Mouse (Mus musculus) kidney, postnatal 25 days (tissue): Measurements from ENCODE around the gene Srebf2.
A peak's percentile ranks its signal among the peaks of the same experiment; 100 is the strongest.
"Not testable (repeated sequence)": the region's sequence is repeated elsewhere in the genome, so short reads cannot be mapped to it uniquely, and the experiment has no call there.

Source experiments
- DNase-seq, 2 experiments: peaks; one replicate each; pipeline ENCODE4 v3.0.0; 2021; ENCODE audit warnings: mixed read lengths in 2 of 2

Srebf2 gene

GRCm38 (mm10) chr15:82229542-82230045 is 82.6 kb downstream of the Srebf2 start:
- no peak for DNase-seq

- DNase-seq: no peak
Measured at GRCm38 (mm10) chr15:82230098-82230611, 83.2 kb downstream of the Srebf2 start.

GRCm38 (mm10) chr15:82231100-82231499 is 84.1 kb downstream of the Srebf2 start:
- DNase-seq: no peak

GRCm38 (mm10) chr15:82231591-82232378 is 84.8 kb downstream of the Srebf2 start:
- no peak for DNase-seq

GRCm38 (mm10) chr15:82232651-82233050 is 85.7 kb downstream of the Srebf2 start:
- DNase-seq: no peak

GRCm38 (mm10) chr15:82235661-82236060 is 88.7 kb downstream of the Srebf2 start:
- no peak for DNase-seq

GRCm38 (mm10) chr15:82236565-82236964 is 89.6 kb downstream of the Srebf2 start:
- peak; percentile 80 to 85 for DNase-seq

GRCm38 (mm10) chr15:82243311-82243710 is 96.3 kb downstream of the Srebf2 start:
- DNase-seq: no peak

GRCm38 (mm10) chr15:82243742-82244114 is 96.7 kb downstream of the Srebf2 start:
- no peak for DNase-seq

GRCm38 (mm10) chr15:82244115-82244804 is 97.3 kb downstream of the Srebf2 start, which contains the start of gene Cenpm:
Gene Cenpm, minus strand, starts transcription at chr15:82244748.
- DNase-seq: peak; percentile 96

GRCm38 (mm10) chr15:82244805-82245161 is 97.8 kb downstream of the Srebf2 start:
- not testable (repeated sequence) for DNase-seq

- no peak for DNase-seq
Measured at GRCm38 (mm10) chr15:82247131-82247776, 100.3 kb downstream of the Srebf2 start.

GRCm38 (mm10) chr15:82251579-82251978 is 104.6 kb downstream of the Srebf2 start:
- no peak for DNase-seq

- DNase-seq: no peak
Measured at GRCm38 (mm10) chr15:82252097-82252496, 105.1 kb downstream of the Srebf2 start, which contains the start of gene 1500009C09Rik. Gene 1500009C09Rik, plus strand, starts transcription at chr15:82252397.
